Mouse (Mus musculus): ENCODE measurements around the gene Lmf2.

Lmf2 gene

DNA sequence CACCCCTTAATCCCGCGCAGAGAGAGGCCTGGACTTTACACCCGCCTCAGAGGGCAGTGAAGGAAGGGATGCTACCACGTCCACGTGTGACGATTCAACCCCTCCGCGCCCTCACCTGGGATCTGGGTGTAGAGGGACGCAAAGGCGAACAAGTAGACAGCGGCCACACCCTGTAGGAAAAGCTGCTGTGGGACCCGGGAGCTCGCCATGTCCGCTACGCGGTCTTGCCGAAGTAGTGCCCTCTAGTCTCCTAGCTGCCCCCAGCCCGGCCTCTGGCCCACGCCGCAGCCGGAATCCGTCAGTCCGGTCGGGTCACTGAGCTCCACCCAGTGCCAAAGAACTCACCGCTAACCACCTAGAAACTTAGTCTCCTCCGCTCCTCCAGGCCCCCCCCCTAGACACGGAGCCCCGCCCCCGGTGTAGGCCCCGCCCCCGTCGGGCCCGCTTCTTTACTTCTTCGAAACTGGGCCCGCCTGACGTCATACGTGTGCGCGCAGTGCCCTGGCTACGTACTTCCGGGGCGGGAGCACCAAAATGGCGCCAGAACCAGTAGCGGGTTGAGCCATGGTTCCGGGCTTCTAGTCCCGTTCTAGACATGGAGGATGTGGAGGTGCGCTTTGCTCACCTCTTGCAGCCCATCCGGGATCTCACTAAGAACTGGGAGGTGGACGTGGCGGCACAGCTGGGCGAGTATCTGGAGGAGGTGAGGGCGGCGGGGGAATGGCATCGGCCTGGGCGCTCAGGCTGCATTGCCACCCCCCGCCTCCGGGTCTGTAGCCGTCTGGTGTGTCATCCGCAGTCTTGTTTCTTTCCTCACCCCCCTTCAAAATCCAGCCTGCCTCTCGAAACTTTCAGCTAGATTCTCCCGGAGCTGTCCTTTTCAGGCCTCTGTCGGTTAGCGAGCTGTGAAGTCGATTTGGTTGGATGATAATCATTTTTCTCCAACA lies at the start of gene Lmf2, which contains the start of gene Ncaph2:
Lmf2 (minus strand) TSS at position 419 of the 947 bp plus-strand sequence.
Ncaph2 (plus strand) TSS at position 479 of the 947 bp plus-strand sequence.
- under 1% methylated on average over 64 of the region's 64 CpGs for WGBS

DNA sequence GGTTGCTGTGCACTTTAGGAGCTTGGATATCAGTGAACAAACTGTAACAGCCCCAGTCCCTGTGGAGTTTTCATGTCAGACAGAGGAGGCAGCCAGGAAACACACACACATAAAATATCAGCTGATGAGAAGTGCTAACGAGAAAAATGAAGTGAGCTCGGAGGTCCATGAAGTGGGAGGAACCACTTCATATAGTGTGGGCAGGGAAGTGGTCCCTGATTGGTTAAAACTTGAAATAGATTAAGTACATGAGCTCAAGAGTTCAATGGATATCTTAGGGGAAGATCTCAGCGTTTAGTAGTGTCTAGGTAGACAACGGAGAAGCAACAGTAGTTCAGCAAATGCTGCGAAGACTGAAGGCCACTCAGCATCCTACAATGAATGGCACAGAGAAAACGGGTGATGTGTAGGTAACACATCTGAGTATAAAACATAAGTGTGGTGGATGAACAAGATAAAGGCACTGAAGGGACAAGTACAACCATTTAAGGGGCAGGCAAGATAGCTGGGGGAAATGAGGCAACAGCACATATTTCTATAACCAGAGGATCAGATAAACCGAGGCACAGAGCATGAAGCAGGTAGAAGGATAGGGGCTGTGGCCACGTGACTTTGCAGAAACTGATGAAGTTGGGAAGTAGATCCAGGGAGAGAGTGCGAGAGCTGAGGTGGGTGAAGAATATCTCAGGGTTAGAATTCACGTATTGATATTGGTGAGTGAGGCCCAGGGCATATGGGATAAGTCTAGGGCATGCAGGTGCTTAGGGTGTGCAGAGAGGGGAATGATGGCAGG lies 49.6 kb upstream of the Lmf2 start:
- 84% methylated on average over 10 of the region's 10 CpGs for WGBS

DNA sequence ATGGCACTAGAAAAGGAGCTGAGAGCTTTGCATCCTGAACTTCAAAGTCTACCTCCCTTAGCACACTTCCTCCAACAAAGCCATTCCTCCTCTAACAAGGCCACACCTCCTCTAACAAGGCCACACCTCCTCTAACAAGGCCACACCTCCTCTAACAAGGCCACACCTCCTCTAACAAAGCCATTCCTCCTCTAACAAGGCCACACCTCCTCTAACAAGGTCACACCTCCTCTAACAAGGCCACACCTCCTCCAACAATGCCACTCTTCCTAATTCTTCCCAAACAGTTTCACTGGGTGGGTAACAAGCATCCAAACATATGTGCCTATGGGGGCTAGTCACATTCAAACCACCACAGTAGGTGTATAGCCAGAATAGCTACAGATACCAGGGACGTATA lies 47.0 kb upstream of the Lmf2 start:
- WGBS, result 77% methylated on average over 1 of the region's 1 CpGs

DNA sequence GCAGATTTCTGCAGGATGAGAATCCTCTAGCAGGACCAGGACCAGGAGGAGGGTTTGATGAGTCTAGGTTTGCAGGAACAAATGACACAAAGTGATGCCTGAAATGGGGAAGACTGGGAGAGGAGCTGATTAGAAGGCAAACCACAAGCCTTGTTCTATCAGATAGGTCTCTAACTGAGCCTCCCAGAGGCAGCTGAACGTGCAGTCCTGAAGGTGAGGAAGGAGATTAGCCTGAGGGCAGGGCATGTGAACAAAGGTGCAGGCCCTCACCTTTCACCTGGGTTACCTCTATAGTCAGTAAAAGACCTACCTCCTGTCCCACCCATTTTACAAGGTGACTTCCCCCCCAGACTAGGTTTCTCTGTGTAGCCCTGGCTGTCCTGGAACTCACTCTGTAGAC lies 44.3 kb upstream of the Lmf2 start:
- 100% methylated on average over 1 of the region's 1 CpGs for WGBS

DNA sequence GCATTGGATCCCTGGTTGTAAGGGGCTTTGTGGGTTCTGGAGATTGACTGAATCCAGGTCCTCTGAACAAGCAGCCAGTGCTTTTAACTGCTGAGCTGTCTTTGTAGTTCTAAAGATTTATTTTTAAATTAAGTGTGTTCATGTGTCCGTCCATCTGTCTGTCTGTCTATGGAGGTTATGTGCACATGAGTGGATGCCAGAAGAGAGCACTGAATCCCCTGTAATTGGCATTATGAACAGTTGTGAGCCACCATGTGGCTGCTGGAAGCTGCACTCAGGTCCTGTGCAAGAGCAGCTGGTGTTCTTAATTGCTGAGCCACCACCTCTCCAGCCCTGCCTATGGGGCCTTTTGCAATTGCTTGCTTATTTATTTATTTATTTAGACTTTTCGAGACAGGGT lies 42.7 kb upstream of the Lmf2 start:
- 64% methylated on average over 2 of the region's 2 CpGs for WGBS

DNA sequence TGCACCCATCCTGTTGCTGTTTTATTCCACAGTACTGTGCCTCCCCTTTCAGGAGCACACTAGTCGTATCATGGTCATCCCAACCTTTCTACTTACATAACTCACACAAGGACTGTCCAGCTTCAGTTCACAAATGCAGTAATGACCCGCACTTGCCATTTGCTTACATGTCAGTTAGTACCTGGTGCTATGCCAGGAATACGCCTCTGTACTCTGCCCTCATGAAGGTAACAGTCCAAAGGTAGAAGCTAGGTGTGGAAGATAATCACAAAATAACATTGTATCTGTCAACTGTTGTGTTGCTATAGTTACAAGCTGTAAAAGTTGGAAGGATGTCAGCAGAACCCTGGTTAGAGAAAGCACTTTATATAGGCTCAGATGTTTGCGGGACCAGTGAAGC lies 41.4 kb upstream of the Lmf2 start:
- WGBS, result 82% methylated on average over 4 of the region's 4 CpGs

DNA sequence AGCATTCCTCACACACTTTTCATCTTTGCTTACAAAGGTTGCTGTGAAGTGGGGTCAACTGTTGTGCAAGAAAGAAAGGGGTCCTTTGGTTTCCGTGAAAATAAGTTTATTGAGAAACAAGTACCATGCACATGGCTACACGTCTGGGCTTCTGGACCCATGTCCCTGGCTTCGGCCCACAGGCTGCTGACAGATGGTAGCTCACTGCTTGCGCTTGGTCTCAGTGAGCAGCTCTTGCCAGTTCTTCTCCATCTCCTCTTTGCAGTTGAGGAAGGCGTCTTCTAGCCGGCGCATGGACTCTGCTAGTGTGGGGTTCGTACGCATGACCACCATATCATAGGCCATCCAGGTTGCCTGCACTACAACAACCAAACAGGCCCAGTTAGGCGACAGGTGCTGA lies 34.6 kb upstream of the Lmf2 start:
- 83% methylated on average over 10 of the region's 10 CpGs for WGBS

DNA sequence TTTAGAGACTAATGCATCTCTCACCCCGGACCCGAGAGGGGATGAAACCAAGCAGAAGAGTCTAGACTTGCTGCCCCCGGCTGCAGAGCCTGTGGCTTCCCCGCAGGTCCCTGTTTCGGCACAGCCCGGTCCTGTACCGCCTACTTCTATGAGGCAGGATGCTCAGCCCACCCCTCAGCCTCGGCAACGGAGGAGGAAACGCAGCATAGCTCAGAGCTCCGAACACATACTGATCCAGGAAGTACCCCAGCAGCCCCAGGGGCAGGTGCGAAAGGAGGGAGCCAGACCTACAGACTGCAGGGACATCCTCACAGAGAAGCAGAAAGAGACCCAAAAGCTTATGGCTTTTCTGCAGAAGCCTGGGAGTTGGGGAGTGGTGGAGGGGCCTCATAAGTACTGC lies 31.7 kb upstream of the Lmf2 start:
- WGBS, result 47% methylated on average over 12 of the region's 12 CpGs

DNA sequence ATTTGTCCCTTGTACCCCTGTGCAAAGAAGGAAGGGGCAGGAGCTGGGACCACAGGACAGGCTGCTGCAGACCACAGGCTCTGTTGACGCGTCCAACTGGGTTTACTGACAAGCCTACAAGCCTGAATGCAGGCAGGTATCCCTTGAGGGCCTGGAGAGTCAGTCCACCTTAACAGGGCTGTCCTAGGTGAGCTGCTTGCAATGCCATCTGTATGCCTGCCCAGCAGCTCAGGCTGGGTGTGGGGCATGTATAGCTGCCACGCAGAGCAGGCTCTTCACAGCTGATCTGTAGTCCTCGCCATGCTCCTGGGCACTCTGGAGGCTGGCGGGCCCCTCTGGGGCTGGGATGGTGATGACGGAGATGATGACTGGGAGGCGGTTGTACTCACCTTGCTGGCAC lies 29.2 kb upstream of the Lmf2 start, which contains the start of gene Klhdc7b:
Klhdc7b (plus strand) TSS at position 301 of the 400 bp plus-strand sequence.
- WGBS, result 95% methylated on average over 7 of the region's 7 CpGs

DNA sequence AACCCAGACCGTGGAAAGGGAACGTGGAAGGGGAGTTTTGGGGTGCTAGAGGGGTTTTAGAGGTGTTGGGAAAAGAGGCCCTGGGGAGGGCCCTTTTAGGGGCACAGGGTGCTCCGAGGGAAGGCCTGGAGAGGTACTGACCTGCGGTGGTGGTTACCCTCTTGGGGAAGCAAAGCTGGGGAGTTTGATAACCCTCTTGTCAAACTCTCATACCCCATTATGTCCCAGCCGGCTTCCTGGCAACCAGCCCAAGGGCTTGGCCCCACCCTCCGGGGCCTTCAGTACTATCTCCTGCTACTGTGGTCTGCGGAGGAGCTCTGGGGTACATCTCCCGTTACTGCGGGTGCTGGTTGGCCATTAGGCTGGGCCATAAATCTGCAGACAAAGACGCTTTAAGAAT lies 24.0 kb upstream of the Lmf2 start:
- 38% methylated on average over 10 of the region's 10 CpGs for WGBS

DNA sequence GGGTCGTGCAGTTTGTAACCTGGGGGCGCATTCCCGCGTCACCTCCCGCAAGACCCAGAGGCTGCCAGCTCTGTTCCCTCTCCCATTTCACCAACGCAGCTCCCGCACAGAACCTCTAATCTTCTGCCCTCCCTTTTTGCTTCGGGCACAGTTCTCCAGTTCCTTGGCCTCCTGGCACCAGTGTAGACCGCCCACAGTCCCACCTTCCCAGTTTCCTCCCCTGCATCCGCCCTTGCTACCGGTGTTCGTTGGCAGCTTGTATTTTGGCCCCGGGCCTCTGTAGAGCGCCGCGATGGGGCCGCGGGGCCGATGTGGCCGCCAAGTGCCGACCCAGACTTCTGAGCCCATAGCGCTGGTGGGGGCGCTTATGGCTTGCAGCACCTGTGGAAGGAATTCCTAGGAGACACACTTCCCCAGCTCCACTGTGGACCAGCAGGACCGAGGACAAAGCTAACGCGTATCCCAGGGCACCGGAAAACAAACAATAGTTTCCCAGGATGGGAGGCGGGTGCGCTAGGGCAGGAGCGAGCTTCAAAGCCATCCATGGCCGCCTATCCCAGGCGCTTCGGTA lies 23.5 kb upstream of the Lmf2 start, which contains the start of gene Odf3b:
Odf3b (minus strand) TSS at position 452 of the 571 bp plus-strand sequence.
- WGBS, result 4% methylated on average over 33 of the region's 33 CpGs

DNA sequence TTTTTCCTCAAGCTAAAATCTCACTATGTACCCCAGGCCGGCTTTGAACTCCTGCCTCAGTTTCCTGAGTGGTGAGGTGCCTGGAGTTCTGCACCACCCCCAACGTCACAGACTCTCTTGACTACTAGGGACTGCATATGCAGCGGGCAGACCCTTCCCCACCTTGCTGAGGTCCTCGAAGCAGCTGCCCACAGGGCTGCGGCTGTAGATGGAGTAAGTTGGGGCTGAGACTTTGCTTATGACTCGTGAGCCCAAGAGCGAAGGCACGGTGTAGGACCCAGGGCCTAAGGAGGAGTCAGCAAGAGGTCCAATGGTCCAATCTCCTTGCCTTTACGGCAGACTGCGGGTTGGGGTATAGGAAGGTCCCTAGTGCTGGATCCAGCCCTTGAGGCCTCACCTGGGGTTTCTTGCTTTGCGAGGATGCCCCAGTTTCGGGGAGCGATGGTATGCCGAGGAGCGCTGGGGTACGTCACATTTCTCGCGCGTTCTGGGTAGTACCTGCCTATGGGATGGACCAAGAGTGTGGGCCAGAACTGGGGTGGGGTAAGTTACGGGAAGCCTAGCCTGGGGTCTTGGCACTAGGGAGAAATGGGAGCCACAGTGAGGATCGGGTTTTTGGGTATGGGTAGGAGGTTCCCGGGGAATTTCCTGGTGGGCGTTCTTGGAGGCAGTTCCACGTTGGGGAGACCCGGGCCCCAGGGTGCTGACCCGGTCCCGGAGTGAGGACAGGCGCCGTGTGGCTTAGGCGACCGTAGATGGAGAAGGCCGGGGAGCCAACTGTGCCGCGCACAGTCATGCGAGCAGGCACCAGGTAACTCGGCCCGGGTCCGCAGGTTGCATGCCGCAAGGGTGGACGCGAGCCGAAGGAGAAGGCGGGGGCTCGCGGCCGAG lies 22.7 kb upstream of the Lmf2 start:
- WGBS, result 20% methylated on average over 46 of the region's 46 CpGs

DNA sequence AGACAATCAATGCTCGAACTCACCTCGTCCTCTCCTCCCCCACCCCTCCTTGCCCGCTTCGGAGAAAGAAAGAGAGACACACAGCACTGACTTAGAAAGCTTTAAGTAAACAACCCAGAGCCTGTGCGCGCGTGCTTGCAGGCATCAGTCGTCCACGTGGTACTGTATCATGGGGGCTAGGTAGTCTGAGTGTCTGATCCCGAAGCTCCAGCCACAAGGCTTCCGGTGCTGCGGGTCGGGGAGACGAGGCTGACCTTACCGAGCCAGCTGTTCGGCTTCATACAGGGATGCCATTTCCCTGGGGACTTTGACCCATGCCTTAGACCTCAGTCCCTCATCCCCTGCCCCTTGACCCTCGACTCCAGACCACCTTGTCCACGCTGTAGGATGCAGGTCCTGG lies 21.9 kb upstream of the Lmf2 start:
- WGBS, result 11% methylated on average over 18 of the region's 18 CpGs

DNA sequence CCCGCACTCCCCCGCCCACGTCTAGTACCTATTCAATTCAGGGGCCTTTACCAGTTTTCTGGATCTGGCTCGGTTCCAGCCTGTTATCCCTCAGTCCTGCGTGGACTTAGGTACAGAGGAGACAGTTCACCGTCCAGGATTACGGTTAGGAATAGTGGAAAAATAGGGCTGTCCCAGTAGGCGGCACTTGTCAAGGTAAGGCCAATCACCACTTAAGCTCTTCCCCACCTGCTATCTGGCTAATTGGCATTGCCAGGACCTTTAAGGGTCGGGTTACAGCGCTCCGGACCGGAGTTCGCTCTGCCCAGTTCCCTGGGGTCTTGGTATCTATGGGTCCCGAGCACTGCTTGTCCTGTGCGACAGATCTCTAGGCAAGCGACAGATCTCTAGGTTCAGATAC lies 21.5 kb upstream of the Lmf2 start, which contains the start of gene Tymp:
Tymp (minus strand) TSS at position 83 of the 400 bp plus-strand sequence.
- 43% methylated on average over 16 of the region's 16 CpGs for WGBS

DNA sequence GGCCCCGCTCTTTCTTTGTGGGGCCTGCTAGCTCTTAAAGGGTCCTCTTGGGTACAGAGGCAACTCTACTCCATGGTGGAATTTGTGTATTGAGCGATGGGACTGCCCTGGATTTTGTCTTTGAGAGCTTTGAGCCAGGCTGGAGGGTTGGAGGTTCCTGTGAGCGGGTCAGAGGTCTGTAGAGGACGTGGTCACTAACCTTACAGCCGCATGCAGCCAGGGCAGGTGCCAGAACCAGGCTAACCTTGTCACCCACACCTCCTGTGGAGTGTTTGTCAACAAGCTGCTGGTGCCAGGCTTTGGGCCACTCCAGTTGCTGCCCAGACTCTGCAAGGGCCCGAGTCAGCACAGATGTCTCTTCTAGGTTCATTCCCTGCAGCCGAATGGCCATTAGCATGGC lies 20.6 kb upstream of the Lmf2 start:
- WGBS, result 92% methylated on average over 7 of the region's 7 CpGs

DNA sequence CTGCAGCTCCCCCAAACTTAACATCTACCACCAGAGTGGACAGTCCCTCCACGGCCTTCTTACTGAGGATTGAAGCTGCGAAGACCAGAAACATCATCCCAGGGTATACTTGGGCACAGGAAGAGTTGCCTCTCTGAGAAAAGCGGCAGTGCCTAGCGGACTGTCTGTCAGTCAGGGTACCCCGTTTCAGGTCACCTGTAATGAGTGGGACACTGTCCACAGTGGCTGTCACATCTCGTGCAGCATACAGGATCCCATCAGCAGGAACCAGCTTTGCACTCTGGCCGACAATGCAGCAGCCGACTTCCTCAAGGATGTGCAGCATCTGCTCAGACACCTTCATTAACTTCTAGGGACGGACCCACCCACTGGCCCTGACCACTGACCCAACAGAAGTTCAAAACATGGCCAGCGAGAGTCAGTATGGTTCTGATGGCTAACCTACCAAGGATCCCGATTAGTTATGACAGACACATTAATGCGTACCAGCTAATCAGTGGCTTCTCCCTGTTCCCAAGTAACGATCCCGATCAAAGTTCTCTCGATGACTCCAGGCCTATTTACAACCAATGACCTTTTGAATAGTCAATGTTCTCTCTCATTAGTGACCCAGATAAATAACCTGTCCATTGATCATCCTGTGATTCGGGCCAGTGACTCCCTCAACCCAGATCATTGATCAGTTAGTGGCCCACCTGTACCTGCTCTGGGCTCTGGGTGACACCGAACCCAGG lies 19.5 kb upstream of the Lmf2 start:
- 92% methylated on average over 17 of the region's 17 CpGs for WGBS

DNA sequence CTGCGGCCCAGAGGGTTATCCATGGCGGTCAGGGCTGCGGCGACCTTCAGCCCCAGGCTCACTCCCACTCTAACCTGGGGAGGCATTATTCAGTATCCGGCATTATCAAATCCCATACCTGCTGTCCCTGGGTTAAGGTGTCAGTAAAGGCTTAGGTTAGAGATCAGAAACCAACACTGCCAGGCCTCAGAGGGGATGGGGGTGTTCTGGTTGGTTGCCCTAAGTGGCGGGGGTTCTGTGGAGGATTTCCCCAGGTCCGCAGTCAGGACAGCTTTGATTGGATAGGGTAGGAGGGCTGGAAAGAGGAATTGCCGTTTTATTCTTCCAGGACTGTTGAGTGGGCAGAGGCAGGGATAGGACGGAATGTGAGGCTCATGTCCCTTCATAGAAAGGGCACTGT lies 18.9 kb upstream of the Lmf2 start:
- WGBS, result 44% methylated on average over 9 of the region's 9 CpGs

DNA sequence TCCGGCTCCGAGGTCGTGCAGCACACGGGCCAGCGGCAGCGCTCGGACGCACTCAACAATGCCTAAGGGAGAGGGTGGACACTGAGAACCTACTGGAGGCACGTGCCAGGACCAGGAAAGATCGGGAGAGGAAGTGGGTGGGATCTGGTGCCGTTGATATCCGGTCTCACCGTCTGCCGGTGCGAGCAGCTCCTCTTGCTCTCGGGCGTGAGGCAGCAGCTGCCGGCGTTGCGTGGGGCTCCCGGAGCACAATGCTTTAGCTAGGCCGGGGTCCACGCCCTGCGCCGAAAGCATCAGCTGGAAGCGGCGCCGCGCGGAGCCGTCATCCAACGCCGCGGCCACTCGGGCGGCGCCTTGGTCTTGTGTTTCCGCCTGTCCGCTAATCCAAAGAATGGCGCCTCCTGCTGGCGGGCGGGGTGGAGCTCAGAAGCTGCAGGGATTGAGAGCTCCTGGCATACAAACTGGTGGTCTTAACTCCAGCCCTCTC lies 18.3 kb upstream of the Lmf2 start, which contains the start of gene Sco2:
Sco2 (minus strand) TSS at position 85 of the 487 bp plus-strand sequence.
- WGBS, result under 1% methylated on average over 42 of the region's 42 CpGs

DNA sequence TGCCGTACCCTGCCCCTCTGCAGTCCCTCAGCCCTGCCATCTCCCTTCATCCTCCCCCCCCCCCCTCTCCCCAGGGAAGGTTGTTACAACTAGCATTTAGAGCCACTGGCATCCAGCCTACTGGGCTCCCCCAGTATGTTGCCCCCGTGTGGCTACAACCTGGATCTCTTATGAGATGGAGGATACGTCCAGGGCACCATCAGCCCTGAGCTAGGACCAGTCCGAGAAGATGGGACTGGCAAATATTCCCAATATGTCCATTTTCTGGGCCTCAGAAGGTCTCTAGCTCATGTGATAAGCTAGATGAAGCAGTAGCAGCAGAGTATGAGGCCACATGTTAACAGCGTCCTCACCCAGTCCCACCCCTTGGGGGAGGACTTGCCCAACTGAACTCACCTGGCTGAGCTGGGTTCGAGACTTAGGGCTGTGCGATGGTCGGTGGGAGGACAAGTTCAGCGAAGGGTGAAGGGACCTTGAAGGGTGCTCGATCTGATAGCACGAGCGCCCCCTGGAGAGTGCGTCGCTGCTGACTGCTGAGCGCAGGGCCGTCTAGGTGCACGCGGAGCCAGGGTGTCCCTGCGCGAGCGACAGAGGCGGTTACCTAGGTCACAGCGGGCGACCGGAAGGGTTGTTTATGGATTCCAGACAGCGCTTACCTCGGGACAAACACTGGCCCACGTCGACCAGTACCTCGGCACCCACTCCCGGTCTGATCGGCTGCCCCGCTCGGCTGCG lies 17.7 kb upstream of the Lmf2 start:
- under 1% methylated on average over 35 of the region's 35 CpGs for WGBS

Data from cerebral cortex, adult 2 months (tissue).